Mouse (Mus musculus) right cerebral cortex, postnatal 25 days (tissue): ENCODE data around the gene Atp10b.
"Not testable (repeated sequence)": the region's sequence is repeated elsewhere in the genome, so short reads cannot be mapped to it uniquely, and the experiment has no call there.

Experiments used
- DNase-seq: peaks from one replicate; pipeline ENCODE4 v3.0.0; 2022

The Atp10b gene

GRCm38 (mm10) chr11:43149577-43149976, at the start of gene Atp10b:
Gene Atp10b, plus strand, starts transcription at chr11:43149877.
- no peak for DNase-seq

- no peak for DNase-seq
These were observed 48.3 kb upstream of the Atp10b start for GRCm38 (mm10) chr11:43101357-43101756.

GRCm38 (mm10) chr11:43125908-43126477, 23.7 kb upstream of the Atp10b start:
- DNase-seq, result no peak

- DNase-seq, result not testable (repeated sequence)
These were observed 23.1 kb upstream of the Atp10b start for GRCm38 (mm10) chr11:43126573-43126972.

GRCm38 (mm10) chr11:43141296-43141695, 8.4 kb upstream of the Atp10b start:
- DNase-seq, result peak; percentile 16

- no peak for DNase-seq
These were observed 6.9 kb upstream of the Atp10b start for GRCm38 (mm10) chr11:43142811-43143210.

GRCm38 (mm10) chr11:43144178-43144577, 5.5 kb upstream of the Atp10b start:
- DNase-seq, result no peak

GRCm38 (mm10) chr11:43144882-43145281, 4.8 kb upstream of the Atp10b start:
- DNase-seq, result not testable (repeated sequence)

- no peak for DNase-seq
These were observed 2.3 kb upstream of the Atp10b start for GRCm38 (mm10) chr11:43147380-43147779.

GRCm38 (mm10) chr11:43148341-43148740, 1.3 kb upstream of the Atp10b start:
- DNase-seq, result no peak

- no peak for DNase-seq
These were observed 5.3 kb downstream of the Atp10b start for GRCm38 (mm10) chr11:43155004-43155403.

- DNase-seq, result no peak
These were observed 5.7 kb downstream of the Atp10b start for GRCm38 (mm10) chr11:43155417-43155816.

- DNase-seq, result no peak
These were observed 9.1 kb downstream of the Atp10b start for GRCm38 (mm10) chr11:43158814-43159213.

GRCm38 (mm10) chr11:43160188-43160942, 10.7 kb downstream of the Atp10b start:
- DNase-seq, result no peak

GRCm38 (mm10) chr11:43170601-43171000, 20.9 kb downstream of the Atp10b start:
- no peak for DNase-seq

GRCm38 (mm10) chr11:43174359-43175116, 24.9 kb downstream of the Atp10b start:
- DNase-seq, result no peak

- DNase-seq, result no peak
These were observed 32.7 kb downstream of the Atp10b start for GRCm38 (mm10) chr11:43182401-43182800.

GRCm38 (mm10) chr11:43182816-43183215, 33.1 kb downstream of the Atp10b start:
- no peak for DNase-seq

- no peak for DNase-seq
These were observed 33.8 kb downstream of the Atp10b start for GRCm38 (mm10) chr11:43183457-43183856.

GRCm38 (mm10) chr11:43186291-43186690, 36.6 kb downstream of the Atp10b start:
- DNase-seq, result no peak

- peak; percentile 6 for DNase-seq
These were observed 40.3 kb downstream of the Atp10b start for GRCm38 (mm10) chr11:43189817-43190593.

GRCm38 (mm10) chr11:43198811-43199210, 49.1 kb downstream of the Atp10b start:
- DNase-seq, result no peak

GRCm38 (mm10) chr11:43199358-43199757, 49.7 kb downstream of the Atp10b start:
- no peak for DNase-seq
